Mouse (Mus musculus) myocyte (in vitro differentiated cells): ENCODE results near the gene Sec22b. TPM values are rescaled to one million over a fixed set of nuclear protein-coding genes. Genes with fewer than 3 reads are reported as not detected.

ENCODE experiments used
- H3K27me3 ChIP-seq: one replicate; pipeline ENCODE4 v1.6.1; 2011; ENCODE audit not compliant: control insufficient read depth, insufficient read depth, insufficient read length
- H3K36me3 ChIP-seq: one replicate; pipeline ENCODE4 v1.6.1; 2011; ENCODE audit not compliant: control insufficient read depth, insufficient read depth
- H3K4me2 ChIP-seq: one replicate; pipeline ENCODE4 v1.6.1; 2011; ENCODE audit warnings: low read depth, control low read depth
- H3K4me3 ChIP-seq: one replicate; pipeline ENCODE4 v1.5.1; 2011; ENCODE audit warnings: mild to moderate bottlenecking, control low read depth, moderate library complexity
- H3K79me2 ChIP-seq: one replicate; pipeline ENCODE4 v1.6.1; 2011; ENCODE audit not compliant: control insufficient read depth, insufficient read depth
- H3ac ChIP-seq: one replicate; pipeline ENCODE4 v1.6.1; 2011; ENCODE audit not compliant: control insufficient read depth, insufficient read length
- CEBPB ChIP-seq: IDR thresholded peaks from 2 replicates; pipeline ENCODE4 v1.6.1; 2011; ENCODE audit warnings: mild to moderate bottlenecking, moderate library complexity; ENCODE audit not compliant: poor library complexity, insufficient read depth, severe bottlenecking
- E2F4 ChIP-seq: IDR thresholded peaks from one replicate; pipeline ENCODE4 v1.6.1; 2011; ENCODE audit warnings: mild to moderate bottlenecking, control low read depth, moderate library complexity; ENCODE audit not compliant: insufficient read depth
- MAX ChIP-seq: IDR thresholded peaks from one replicate; pipeline ENCODE4 v1.6.1; 2011; ENCODE audit warnings: low read depth, mild to moderate bottlenecking, control low read depth
- MYOD1 ChIP-seq, 3 experiments: IDR thresholded peaks; one replicate each; pipeline ENCODE4 v1.6.1; 2011; ENCODE audit warnings: control low read depth in 2 of 3, low read depth in 2 of 3, mild to moderate bottlenecking in 2 of 3, moderate library complexity in 1 of 3; ENCODE audit not compliant: insufficient read length in 2 of 3, control insufficient read depth in 1 of 3
- MYOG ChIP-seq, 3 experiments: IDR thresholded peaks; one replicate each; pipeline ENCODE4 v1.6.1; 2011; ENCODE audit warnings: control low read depth in 2 of 3, low read depth in 2 of 3, mild to moderate bottlenecking in 2 of 3; ENCODE audit not compliant: insufficient read length in 2 of 3, control insufficient read depth in 1 of 3, insufficient read depth in 1 of 3
- POLR2A ChIP-seq: IDR thresholded peaks from one replicate; pipeline ENCODE4 v1.6.1; 2011; ENCODE audit warnings: low read depth, mild to moderate bottlenecking, control low read depth, moderate library complexity; ENCODE audit not compliant: insufficient read length
- POLR2AphosphoS2 ChIP-seq: IDR thresholded peaks from one replicate; pipeline ENCODE4 v1.6.1; 2011; ENCODE audit warnings: low read depth, control low read depth; ENCODE audit not compliant: insufficient read length
- REST ChIP-seq: IDR thresholded peaks from one replicate; pipeline ENCODE4 v1.6.1; 2011; ENCODE audit warnings: mild to moderate bottlenecking, control low read depth, moderate library complexity; ENCODE audit not compliant: insufficient read depth, insufficient read length
- SRF ChIP-seq: IDR thresholded peaks from one replicate; pipeline ENCODE4 v1.6.1; 2011; ENCODE audit warnings: low read depth; ENCODE audit not compliant: control insufficient read depth, insufficient read length
- TCF12 ChIP-seq: IDR thresholded peaks from one replicate; pipeline ENCODE4 v1.6.1; 2011; ENCODE audit warnings: mild to moderate bottlenecking, control low read depth; ENCODE audit not compliant: poor library complexity, insufficient read depth, severe bottlenecking
- TCF3 ChIP-seq: IDR thresholded peaks from one replicate; pipeline ENCODE4 v1.6.1; 2011; ENCODE audit warnings: low read depth, control low read depth; ENCODE audit not compliant: insufficient read length
- USF1 ChIP-seq: IDR thresholded peaks from one replicate; pipeline ENCODE4 v1.6.1; 2011; ENCODE audit warnings: low read depth, mild to moderate bottlenecking, control low read depth, moderate library complexity
- polyA plus RNA-seq: library from polyadenylated mRNA; unstranded; fragments of >200 nt; fragmentation: generic; extraction: Trizol; gene quantifications from one replicate; pipeline ENCODE4 v1.2.1, GENCODE M21; 2012; ENCODE audit warnings: missing spikeins

The Sec22b gene
- polyA plus RNA-seq, 1 experiment = 55.6 TPM

DNA sequence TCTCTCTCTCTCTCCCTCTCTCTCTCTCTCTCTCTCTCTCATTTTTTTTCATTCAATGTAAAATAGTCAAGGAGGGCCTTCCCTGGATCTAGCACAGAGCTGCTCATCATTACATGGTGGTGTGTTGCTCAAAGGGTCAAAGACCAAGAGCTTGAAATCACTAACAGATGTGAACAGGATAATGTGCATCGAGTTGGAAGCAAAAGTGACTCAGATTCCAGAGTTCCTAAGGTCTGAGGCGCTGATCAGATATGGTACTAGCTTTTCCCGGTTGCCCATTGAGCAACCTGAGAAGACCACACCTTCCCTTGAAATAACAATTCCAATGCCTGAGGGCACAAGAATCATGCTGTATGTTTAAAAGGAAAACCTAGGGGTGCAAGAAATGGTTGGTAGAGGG, 2.6 kb upstream of the Sec22b start:
- Histone ChIP-seq H3K36me3 (no peaks in the 10 kb centered on the region), H3K27me3 (no peaks in the 10 kb centered on the region), H3K79me2 (peaks cover 24% of the 10 kb centered on the region), H3ac (no peak overlapping the region), H3K4me2 (no peak overlapping the region), H3K4me3 (no peak overlapping the region)
- TF ChIP-seq MAX (no peak), USF1 (no peak)

DNA sequence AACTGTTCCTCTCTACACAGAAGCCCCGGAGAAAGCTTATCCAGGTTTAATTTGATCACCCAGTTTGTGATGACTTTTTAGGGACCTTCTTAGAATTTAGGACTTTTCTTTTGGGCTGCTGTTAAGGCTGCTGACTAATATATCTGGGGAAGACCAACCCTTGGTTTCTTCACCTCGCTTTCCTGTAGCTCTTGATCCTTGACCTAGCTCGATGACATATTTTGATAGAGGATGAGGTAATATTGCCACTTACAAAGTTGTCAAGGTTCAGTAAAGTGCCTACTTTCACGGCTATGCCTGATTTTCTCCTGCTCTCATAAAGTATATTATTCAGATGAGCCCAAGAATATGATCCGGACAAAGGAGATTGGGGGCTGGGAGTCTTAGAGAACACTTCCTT, 596 bp downstream of the Sec22b start:
- peak overlapping the region; percentile 72 for H3K4me3 ChIP-seq

DNA sequence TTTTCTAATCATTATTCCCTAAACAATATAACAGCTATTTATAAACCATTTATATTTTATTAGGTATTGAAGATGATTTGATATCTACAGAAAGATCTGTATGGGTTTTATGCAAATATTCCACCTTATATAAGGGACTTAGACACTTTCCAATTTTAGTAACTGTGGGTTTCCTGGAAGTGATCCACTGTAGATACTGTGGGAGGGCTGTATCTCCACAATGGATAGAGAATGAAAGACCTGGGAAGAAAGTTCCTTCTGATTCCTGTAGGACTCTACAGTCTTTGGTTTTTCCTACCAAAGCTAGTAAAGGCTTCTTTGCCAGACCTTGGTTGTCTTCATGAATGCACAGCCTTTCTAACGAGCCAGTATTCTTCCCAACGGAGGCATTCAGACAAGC, 8.7 kb downstream of the Sec22b start:
- Histone ChIP-seq H3ac (no peak overlapping the region), H3K36me3 (peaks cover 28% of the 10 kb centered on the region), H3K79me2 (peaks cover 36% of the 10 kb centered on the region), H3K4me3 (no peak overlapping the region), H3K4me2 (no peak overlapping the region), H3K27me3 (no peaks in the 10 kb centered on the region)
- TF ChIP-seq TCF3 = no peak
- TF ChIP-seq TCF12 = no peak
- TF ChIP-seq MYOG (IDR thresholded peaks at IDR 0.05; ENCODE audit: control insufficient read depth in 1 of 3, insufficient read depth in 1 of 3, insufficient read length in 2 of 3, low read depth in 2 of 3) = no peak
- no peak for TF ChIP-seq POLR2A
- TF ChIP-seq CEBPB = no peak
- no peak for TF ChIP-seq SRF

More for the DNA sequence above, 596 bp downstream of the Sec22b start:
- Histone ChIP-seq H3K4me2 (peak overlapping the region; percentile 85), H3ac (peak overlapping the region; percentile 83), H3K79me2 (peaks cover 56% of the 10 kb centered on the region), H3K27me3 (no peaks in the 10 kb centered on the region), H3K36me3 (no peaks in the 10 kb centered on the region)
- TF ChIP-seq POLR2A (no peak), MYOD1 (IDR thresholded peaks at IDR 0.05; ENCODE audit: control insufficient read depth in 1 of 3, insufficient read length in 2 of 3, low read depth in 2 of 3) (no peak), USF1 (no peak), SRF (no peak)

DNA sequence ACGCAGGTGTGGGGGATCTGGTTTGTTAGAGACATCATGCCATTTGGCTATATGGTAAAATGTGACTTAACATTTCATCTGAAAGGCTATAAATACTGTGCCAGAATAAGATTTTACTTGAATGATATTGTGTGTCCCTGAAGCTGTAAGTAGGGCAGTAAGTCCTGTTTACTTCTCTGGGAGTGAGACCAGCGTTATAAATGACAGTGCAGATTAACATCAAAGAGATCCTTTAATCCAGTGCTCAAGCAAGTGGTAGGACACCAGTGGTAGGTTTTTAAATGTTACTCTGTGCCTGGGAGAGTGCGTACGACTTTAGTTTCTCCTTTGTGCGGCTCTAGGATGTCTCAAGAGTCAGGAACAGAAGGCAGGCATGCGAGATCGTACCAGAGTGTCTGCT, 10.1 kb downstream of the Sec22b start:
- Histone ChIP-seq H3ac (no peak overlapping the region), H3K79me2 (peaks cover 27% of the 10 kb centered on the region), H3K4me2 (no peak overlapping the region), H3K27me3 (no peaks in the 10 kb centered on the region), H3K4me3 (no peak overlapping the region), H3K36me3 (peaks cover 29% of the 10 kb centered on the region)
- TF ChIP-seq USF1 (no peak), POLR2A (no peak)

DNA sequence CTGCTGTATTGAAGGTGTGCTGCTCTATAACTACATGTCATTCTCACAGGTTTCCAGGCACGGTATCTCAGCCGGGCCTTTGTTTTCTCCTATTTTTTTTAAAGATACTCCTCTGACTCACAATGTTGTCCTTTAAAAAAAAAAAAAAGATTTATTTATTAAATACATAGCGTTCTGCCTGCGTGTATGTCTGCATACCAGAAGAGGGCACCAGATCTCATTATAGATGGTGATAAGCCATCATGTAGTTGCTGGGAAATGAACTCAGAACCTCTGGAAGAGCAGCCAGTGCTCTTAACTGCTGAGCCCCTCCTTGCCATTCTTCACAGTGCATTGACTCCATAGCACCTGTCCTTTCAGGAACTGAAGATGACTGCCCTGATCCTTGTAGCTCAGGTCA, 14.1 kb downstream of the Sec22b start:
- Histone ChIP-seq H3K4me3 (no peak overlapping the region), H3K4me2 (no peak overlapping the region), H3K27me3 (no peaks in the 10 kb centered on the region), H3K36me3 (peaks cover 46% of the 10 kb centered on the region), H3ac (no peak overlapping the region), H3K79me2 (peaks cover 7% of the 10 kb centered on the region)
- TF ChIP-seq USF1 = no peak
- TF ChIP-seq CEBPB = no peak
- no peak for TF ChIP-seq TCF3
- TF ChIP-seq POLR2AphosphoS2 = no peak
- TF ChIP-seq POLR2A = no peak
- TF ChIP-seq MYOD1 (IDR thresholded peaks at IDR 0.05; ENCODE audit: control insufficient read depth in 1 of 3, insufficient read length in 2 of 3, low read depth in 2 of 3) = no peak

DNA sequence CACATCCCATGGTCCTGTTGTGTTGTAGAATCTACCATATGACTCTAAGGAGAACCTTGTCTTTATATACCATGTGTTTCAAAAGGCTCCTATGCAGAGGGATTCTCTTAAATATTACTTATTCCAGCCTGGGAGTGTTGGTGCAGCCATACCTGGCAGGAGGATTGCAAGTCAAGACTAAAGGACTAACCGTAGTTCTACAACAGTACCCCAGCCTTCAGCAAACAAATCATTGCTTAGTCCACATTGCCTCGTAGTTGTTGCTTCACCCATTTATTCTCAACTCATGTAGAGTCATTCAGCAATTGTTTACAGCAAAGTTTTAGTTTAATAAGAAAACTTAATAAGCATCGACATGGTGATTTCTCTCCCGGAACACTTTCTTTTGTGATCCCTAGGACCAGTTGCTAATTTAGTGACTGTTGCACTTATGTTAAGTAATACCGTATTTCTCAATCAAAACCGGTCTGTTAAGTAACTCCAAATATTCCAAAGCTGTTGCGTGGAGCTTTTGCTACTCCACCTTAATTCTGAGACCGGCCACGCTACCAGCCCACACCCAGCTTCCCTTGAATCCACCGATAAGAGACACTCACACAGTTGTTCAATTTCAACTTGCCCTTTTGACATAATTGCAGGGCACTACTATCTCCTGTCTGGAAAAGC, 18.0 kb downstream of the Sec22b start:
- Histone ChIP-seq H3K4me2 (no peak overlapping the region), H3K79me2 (peaks cover 4% of the 10 kb centered on the region), H3K27me3 (no peaks in the 10 kb centered on the region), H3ac (no peak overlapping the region), H3K36me3 (peaks cover 62% of the 10 kb centered on the region), H3K4me3 (no peak overlapping the region)
- TF ChIP-seq TCF12 (no peak), REST (no peak), MYOD1 (IDR thresholded peaks at IDR 0.05; ENCODE audit: control insufficient read depth in 1 of 3, insufficient read length in 2 of 3, low read depth in 2 of 3) (no peak), CEBPB (no peak), E2F4 (no peak), MAX (no peak), SRF (no peak), TCF3 (no peak), POLR2A (no peak), MYOG (IDR thresholded peaks at IDR 0.05; ENCODE audit: control insufficient read depth in 1 of 3, insufficient read depth in 1 of 3, insufficient read length in 2 of 3, low read depth in 2 of 3) (no peak), POLR2AphosphoS2 (no peak), USF1 (no peak)
